In the genomic region with DNA sequence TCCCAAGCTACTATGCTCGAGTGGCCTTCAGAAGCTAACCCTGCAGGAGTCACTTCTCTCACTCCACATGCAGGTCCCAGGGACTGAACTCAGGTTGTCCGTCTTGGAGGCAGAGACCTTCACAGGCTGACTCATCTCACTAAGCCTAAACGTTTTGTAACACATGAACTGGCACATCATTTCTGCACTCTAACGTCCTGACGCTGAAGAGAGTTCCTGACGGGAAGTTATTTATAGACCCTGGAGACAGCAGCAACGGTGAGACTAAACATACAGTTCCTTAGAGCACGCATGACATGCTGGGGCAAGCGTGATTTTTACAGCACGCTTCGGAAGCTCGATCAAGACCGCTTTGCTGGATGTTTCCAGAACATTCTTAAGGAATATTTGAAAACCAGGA, we compare ENCODE assay signal across 15 mouse cellular contexts. TPM values are rescaled to one million over a fixed set of nuclear protein-coding genes. Genes with fewer than 3 reads are reported as not detected.
DNase-seq lines count a peak whose midpoint lies in the region; ATAC-seq and TF ChIP-seq lines count a peak whose summit lies in the region.
"Had no signal": no experiment of that assay in that cellular context is flagged by ENCODE, and none has a peak within 500 bp of the region (broad histone marks: within the 10 kb centered on the region; RNA-seq: fewer than 3 reads in every experiment).

No protein-coding gene starts in this region.

- H3K9me3 ChIP-seq in forebrain, embryonic 15.5 days = no peaks in the 10 kb centered on the region
- H3K9me3 ChIP-seq in forebrain, embryonic 13.5 days (replicated peaks) = no peaks in the 10 kb centered on the region
- no peaks in the 10 kb centered on the region for H3K9me3 ChIP-seq in heart, postnatal 0 days (replicated peaks; ENCODE audit: control insufficient read depth, low read length)
- no peaks in the 10 kb centered on the region for H3K9me3 ChIP-seq in lung, postnatal 0 days (ENCODE audit: low read length)
- no peaks in the 10 kb centered on the region for H3K9me3 ChIP-seq in megakaryocyte, embryonic 14.5 days
- H3K9me3 ChIP-seq: forebrain, embryonic 12.5 days; midbrain, embryonic 12.5 days had no signal

- ATAC-seq in forebrain, embryonic 15.5 days (replicated peaks) = no peak
- no peak for ATAC-seq in forebrain, embryonic 13.5 days
- ATAC-seq in heart, postnatal 0 days (ENCODE audit: insufficient read depth, low read depth) = peak; percentile 77
- no peak for ATAC-seq in lung, postnatal 0 days

- H3K9ac ChIP-seq in forebrain, embryonic 15.5 days (replicated peaks) = no peak overlapping the region
- no peak overlapping the region for H3K9ac ChIP-seq in forebrain, embryonic 13.5 days
- H3K9ac ChIP-seq in heart, postnatal 0 days (replicated peaks; ENCODE audit: low read depth, low read length) = no peak overlapping the region
- H3K9ac ChIP-seq in lung, postnatal 0 days (replicated peaks; ENCODE audit: low read depth) = no peak overlapping the region
- H3K9ac ChIP-seq: forebrain, embryonic 12.5 days; midbrain, embryonic 12.5 days had no signal

- no peak for TF ChIP-seq CTCF in heart, postnatal 0 days (IDR thresholded peaks at IDR 0.05; ENCODE audit: low read depth)
- TF ChIP-seq CTCF in lung, postnatal 0 days (IDR thresholded peaks at IDR 0.05) = no peak

- TF ChIP-seq EP300 in heart, postnatal 0 days (IDR thresholded peaks at IDR 0.05; ENCODE audit: low read depth) = no peak
- TF ChIP-seq EP300 in lung, postnatal 0 days (IDR thresholded peaks at IDR 0.05) = no peak

- H3K36me3 ChIP-seq in forebrain, embryonic 15.5 days = no peaks in the 10 kb centered on the region
- no peaks in the 10 kb centered on the region for H3K36me3 ChIP-seq in forebrain, embryonic 13.5 days (ENCODE audit: poor library complexity, severe bottlenecking)
- no peaks in the 10 kb centered on the region for H3K36me3 ChIP-seq in heart, postnatal 0 days (replicated peaks; ENCODE audit: control insufficient read depth, insufficient read depth, low read length)
- H3K36me3 ChIP-seq in lung, postnatal 0 days (ENCODE audit: insufficient read depth, low read length) = no peaks in the 10 kb centered on the region
- H3K36me3 ChIP-seq in megakaryocyte, embryonic 14.5 days (replicated peaks; ENCODE audit: low read length) = peaks cover 11% of the 10 kb centered on the region
- H3K36me3 ChIP-seq: forebrain, embryonic 12.5 days; midbrain, embryonic 12.5 days had no signal

- no peaks in the 10 kb centered on the region for H3K27me3 ChIP-seq in forebrain, embryonic 15.5 days
- H3K27me3 ChIP-seq in forebrain, embryonic 13.5 days = peaks cover 9% of the 10 kb centered on the region; the same call in 1 of the 2 replicates
- no peaks in the 10 kb centered on the region; the same call in 1 of the 2 replicates for H3K27me3 ChIP-seq in heart, postnatal 0 days (ENCODE audit: control insufficient read depth, insufficient read depth, low read length)
- no peaks in the 10 kb centered on the region for H3K27me3 ChIP-seq in lung, postnatal 0 days (replicated peaks; ENCODE audit: insufficient read depth, low read length)
- no peaks in the 10 kb centered on the region for H3K27me3 ChIP-seq in megakaryocyte, embryonic 14.5 days (replicated peaks)

- H3K27ac ChIP-seq in forebrain, embryonic 15.5 days (replicated peaks) = no peak overlapping the region
- no peak overlapping the region for H3K27ac ChIP-seq in forebrain, embryonic 13.5 days
- H3K27ac ChIP-seq in heart, postnatal 0 days (ENCODE audit: low read depth) = no peak overlapping the region
- no peak overlapping the region for H3K27ac ChIP-seq in lung, postnatal 0 days (ENCODE audit: low read length)
- H3K27ac ChIP-seq: forebrain, embryonic 12.5 days; heart, adult 2 months; midbrain, embryonic 12.5 days had no signal

- peak; percentile 84 for DNase-seq in heart, postnatal 0 days (ENCODE audit: low spot score)
- no peak for DNase-seq in heart, adult 8-10 months (ENCODE audit: low spot score)
- DNase-seq in lung, postnatal 0 days (ENCODE audit: low spot score) = peak; percentile 21
- DNase-seq in lung, postnatal 10 days = no peak
- no peak for DNase-seq in kidney, postnatal 4 days
- DNase-seq: adrenal gland, adult 2 months; kidney, adult 18-20 months; lung, adult 2 months; right cerebral cortex, postnatal 14 days had no signal

- H3K4me2 ChIP-seq in forebrain, embryonic 15.5 days (replicated peaks) = peak overlapping the region; percentile 16
- no peak overlapping the region for H3K4me2 ChIP-seq in forebrain, embryonic 13.5 days
- peak overlapping the region; percentile 2; the same call in 1 of the 2 replicates for H3K4me2 ChIP-seq in heart, postnatal 0 days (ENCODE audit: low read depth, low read length)
- H3K4me2 ChIP-seq in lung, postnatal 0 days (replicated peaks; ENCODE audit: low read depth, low read length) = no peak overlapping the region
- H3K4me2 ChIP-seq: forebrain, embryonic 12.5 days; midbrain, embryonic 12.5 days had no signal

- no peak overlapping the region for H3K4me3 ChIP-seq in forebrain, embryonic 15.5 days
- H3K4me3 ChIP-seq in forebrain, embryonic 13.5 days = no peak overlapping the region
- H3K4me3 ChIP-seq in heart, postnatal 0 days (ENCODE audit: low read depth, low read length) = no peak overlapping the region
- no peak overlapping the region for H3K4me3 ChIP-seq in lung, postnatal 0 days (ENCODE audit: low read depth, low read length)
- H3K4me3 ChIP-seq in megakaryocyte, embryonic 14.5 days (replicated peaks) = peak overlapping the region; percentile 59
- H3K4me3 ChIP-seq: forebrain, embryonic 12.5 days; heart, adult 2 months; midbrain, embryonic 12.5 days had no signal

- no peaks in the 10 kb centered on the region for H3K4me1 ChIP-seq in forebrain, embryonic 15.5 days
- no peaks in the 10 kb centered on the region for H3K4me1 ChIP-seq in forebrain, embryonic 13.5 days
- no peaks in the 10 kb centered on the region for H3K4me1 ChIP-seq in heart, postnatal 0 days (ENCODE audit: control insufficient read depth, insufficient read depth)
- H3K4me1 ChIP-seq in lung, postnatal 0 days (ENCODE audit: insufficient read depth, low read depth, low read length) = no peaks in the 10 kb centered on the region
- H3K4me1 ChIP-seq in megakaryocyte, embryonic 14.5 days = peaks cover 85% of the 10 kb centered on the region
- H3K4me1 ChIP-seq: forebrain, embryonic 12.5 days; midbrain, embryonic 12.5 days had no signal

- WGBS in forebrain, embryonic 15.5 days = 80% methylated on average over 13 of the region's 13 CpGs
- WGBS in forebrain, embryonic 13.5 days = 85% methylated on average over 13 of the region's 13 CpGs
- WGBS in heart, postnatal 0 days = 28% methylated on average over 13 of the region's 13 CpGs
- WGBS in lung, postnatal 0 days = 36% methylated on average over 13 of the region's 13 CpGs

RNA-seq across cellular contexts. Expression of gene Arpp21, which starts 8.6 kb away (rescaled TPM):
- 71.4 and 76.3 TPM in 2 replicates for polyA plus RNA-seq in forebrain, embryonic 15.5 days (2015; fragmentation: Nextera tagmentation; extraction: Ambion mirVana)
- 30.6 and 32.6 TPM in 2 replicates for polyA plus RNA-seq in forebrain, embryonic 13.5 days (2015; fragmentation: Nextera tagmentation; extraction: Ambion mirVana)
- 0.99 and 7.7 TPM in 2 replicates for total RNA-seq in heart, postnatal 0 days (2014; rRNA removed; ENCODE audit: low replicate concordance)
- polyA plus RNA-seq in heart, postnatal 0 days (2015; fragmentation: Nextera tagmentation; extraction: Ambion mirVana) = 2.5 and 2.7 TPM in 2 replicates
- 1 to 10 TPM; 1.5 to 4.4 (median 3.0) TPM for total RNA-seq in heart, adult 8-10 months (2022)
- polyA plus RNA-seq in lung, postnatal 0 days (2015; fragmentation: Nextera tagmentation; extraction: Ambion mirVana) = 0.07 TPM in 1 of 2 replicates, not detected in the other
- polyA plus RNA-seq in megakaryocyte, embryonic 14.5 days (2012; ENCODE audit: insufficient read depth, low replicate concordance) = 10.0 and 11.1 TPM in 2 replicates

Comparison
In these comparisons a context has a peak if more than half of its experiments do, and no peak if none do; other contexts are left out.
1. H3K4me2 ChIP-seq: peak in forebrain, embryonic 15.5 days (single experiment) and heart, postnatal 0 days (single experiment); none in forebrain, embryonic 13.5 days (single experiment) and lung, postnatal 0 days (single experiment).
2. DNase-seq: peak in heart, postnatal 0 days (single experiment) and lung, postnatal 0 days (single experiment); none in heart, adult 8-10 months (single experiment), lung, postnatal 10 days (single experiment) and kidney, postnatal 4 days (0 of 2).